Mouse (Mus musculus) heart, adult 2 months (tissue): ENCODE results near the gene B3gnt2.

ENCODE experiments used
- CTCF ChIP-seq: fragments of 200-600 bp; IDR thresholded peaks from 2 replicates; pipeline ENCODE4 v1.8.1; 2022; ENCODE audit warnings: antibody characterized with exemption, mild to moderate bottlenecking, moderate library complexity
- POLR2A ChIP-seq: fragments of 200-500 bp; IDR thresholded peaks from 2 replicates; pipeline ENCODE4 v1.6.1; 2011; ENCODE audit warnings: mild to moderate bottlenecking, low read depth, low read length, control low read depth; ENCODE audit not compliant: insufficient read depth

DNA sequence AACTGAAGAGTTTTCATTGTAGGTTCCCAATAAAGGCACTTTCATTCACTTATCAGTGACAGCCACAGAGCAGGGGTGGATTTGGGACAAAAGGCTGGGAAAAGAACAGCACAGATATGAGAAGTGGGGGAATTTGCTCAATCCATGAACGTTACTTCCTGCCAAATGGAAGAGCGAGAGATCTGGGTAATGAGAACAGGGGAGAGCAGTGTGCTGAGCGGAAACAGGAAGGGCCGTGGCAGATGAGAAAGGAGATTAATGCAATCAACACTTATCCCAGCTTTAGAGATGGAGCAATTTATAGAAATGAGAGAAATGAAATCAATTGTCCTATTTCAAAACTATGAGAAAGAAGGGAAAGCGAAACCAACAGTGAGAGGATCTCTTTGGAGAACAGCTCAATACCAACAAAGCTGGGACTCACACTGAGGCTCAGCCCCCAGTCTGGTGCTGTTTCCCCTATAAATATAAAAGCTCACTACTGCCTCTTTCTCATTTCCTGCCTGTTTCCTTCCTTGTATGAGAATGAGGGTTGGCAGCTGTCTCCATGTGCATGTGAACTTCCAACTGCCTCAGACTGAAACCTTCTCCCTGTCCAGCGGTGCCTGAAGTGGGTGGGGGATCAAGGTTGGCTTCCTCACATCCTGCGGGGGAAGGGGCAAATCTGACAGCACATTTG is 11.0 kb upstream of the B3gnt2 start:
- TF ChIP-seq CTCF = no peak
- no peak for TF ChIP-seq POLR2A
